Mouse (Mus musculus): Measurements from ENCODE around the gene Gja4. TPM values are rescaled to one million over a fixed set of nuclear protein-coding genes. Genes with fewer than 3 reads are reported as not detected.

Gene Gja4
- 0.19 TPM for polyA plus RNA-seq (2012; fragmentation: generic; extraction: Trizol)

DNA sequence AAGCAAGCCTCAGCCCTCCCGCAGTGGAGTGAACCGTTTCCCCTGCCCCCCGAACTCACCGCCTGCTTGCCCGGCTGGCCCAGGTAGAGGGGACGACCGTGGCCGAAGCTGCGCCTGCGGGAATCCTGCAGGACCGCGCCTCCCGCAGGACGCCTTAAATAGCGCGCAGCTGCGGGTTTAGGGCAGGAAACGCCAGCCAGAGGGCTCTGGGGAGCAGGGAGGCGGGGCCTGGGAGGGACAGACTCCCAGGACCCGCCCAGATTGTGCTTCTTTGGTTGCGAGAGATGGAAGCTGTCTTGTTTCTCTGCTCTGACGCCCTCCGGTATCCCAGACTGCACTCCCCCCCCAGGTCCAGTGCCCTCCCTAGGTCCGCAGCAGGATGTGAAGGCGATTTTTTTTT lies at the start of gene Gja4:
Gene Gja4, minus strand, starts transcription at position 179 of the 400 bp plus-strand sequence.
- H3K27me3 ChIP-seq (ENCODE audit: control insufficient read depth, insufficient read depth, insufficient read length): peaks cover 5% of the 10 kb centered on the region
- H3K4me2 ChIP-seq (ENCODE audit: low read depth): peak within 1 kb of the TSS; percentile 84
- H3K4me3 ChIP-seq: no peak within 1 kb of the TSS
- no peaks in the 10 kb centered on the region for H3K36me3 ChIP-seq (ENCODE audit: control insufficient read depth, insufficient read depth)
- no peak within 1 kb of the TSS for H3ac ChIP-seq (ENCODE audit: control insufficient read depth, insufficient read length)
- no peaks in the 10 kb centered on the region for H3K79me2 ChIP-seq (ENCODE audit: control insufficient read depth, insufficient read depth)
- TF ChIP-seq MYOG (IDR thresholded peaks at IDR 0.05; ENCODE audit: control insufficient read depth in 1 of 3, insufficient read depth in 1 of 3, insufficient read length in 2 of 3, low read depth in 2 of 3) (peak in 1 of 3 experiments; percentile 58), TCF12 (IDR thresholded peaks at IDR 0.05; ENCODE audit: insufficient read depth, poor library complexity, severe bottlenecking) (no peak), MYOD1 (IDR thresholded peaks at IDR 0.05; ENCODE audit: control insufficient read depth in 1 of 3, insufficient read length in 2 of 3, low read depth in 2 of 3) (peak in 1 of 3 experiments; percentile 24)

DNA sequence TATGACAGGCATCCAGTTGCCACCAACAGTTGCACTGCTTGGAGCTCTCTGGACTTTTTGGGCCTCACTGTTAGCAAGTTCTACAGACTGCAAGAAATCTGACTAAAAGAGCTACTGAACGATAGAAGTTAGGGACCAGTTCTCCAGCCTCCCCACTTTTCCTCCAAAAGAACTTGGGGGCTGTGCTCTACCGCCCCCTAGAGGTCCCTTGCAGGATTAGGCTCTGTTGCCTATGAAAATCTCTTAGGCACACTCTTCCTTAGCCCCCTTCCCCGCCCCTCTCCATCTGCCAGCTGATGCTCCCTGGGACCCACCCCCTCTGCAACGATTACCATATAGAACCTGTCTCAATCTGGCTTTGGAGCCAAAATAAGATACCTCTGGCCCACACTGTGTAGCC lies 49.5 kb upstream of the Gja4 start:
- no peak overlapping the region for H3K4me2 ChIP-seq (ENCODE audit: low read depth)
- TF ChIP-seq MYOD1 (IDR thresholded peaks at IDR 0.05; ENCODE audit: control insufficient read depth in 1 of 3, insufficient read length in 2 of 3, low read depth in 2 of 3) (no peak), REST (IDR thresholded peaks at IDR 0.05; ENCODE audit: insufficient read depth, insufficient read length) (no peak), E2F4 (IDR thresholded peaks at IDR 0.05; ENCODE audit: insufficient read depth) (no peak), MYOG (IDR thresholded peaks at IDR 0.05; ENCODE audit: control insufficient read depth in 1 of 3, insufficient read depth in 1 of 3, insufficient read length in 2 of 3, low read depth in 2 of 3) (no peak), MAX (IDR thresholded peaks at IDR 0.05; ENCODE audit: low read depth) (no peak)
- H3ac ChIP-seq (ENCODE audit: control insufficient read depth, insufficient read length): no peak overlapping the region
- H3K4me3 ChIP-seq: no peak overlapping the region
- H3K36me3 ChIP-seq (ENCODE audit: control insufficient read depth, insufficient read depth): no peaks in the 10 kb centered on the region
- no peaks in the 10 kb centered on the region for H3K27me3 ChIP-seq (ENCODE audit: control insufficient read depth, insufficient read depth, insufficient read length)
- H3K79me2 ChIP-seq (ENCODE audit: control insufficient read depth, insufficient read depth): no peaks in the 10 kb centered on the region

DNA sequence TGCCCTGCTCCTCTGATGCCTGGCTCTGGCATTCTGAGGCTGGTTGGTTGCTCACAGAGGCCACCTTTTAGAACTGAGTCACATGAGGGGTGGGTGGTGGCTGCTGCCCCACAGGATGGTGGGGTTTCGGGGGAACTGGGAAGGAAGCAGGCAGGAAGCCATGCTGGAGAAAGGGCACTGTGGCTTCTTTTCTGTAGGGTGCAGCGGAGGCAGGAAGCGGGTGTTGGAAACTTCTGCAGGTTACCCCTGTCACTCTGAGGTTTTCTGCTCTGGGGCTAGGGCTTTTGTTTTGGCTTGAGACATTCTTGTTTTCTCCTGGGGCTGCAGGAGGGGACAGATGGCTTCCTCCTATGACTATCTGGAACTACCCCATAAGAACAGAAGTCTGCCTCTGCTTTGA lies 48.7 kb upstream of the Gja4 start:
- H3K79me2 ChIP-seq (ENCODE audit: control insufficient read depth, insufficient read depth): no peaks in the 10 kb centered on the region
- no peak overlapping the region for H3K4me3 ChIP-seq
- no peak overlapping the region for H3ac ChIP-seq (ENCODE audit: control insufficient read depth, insufficient read length)
- no peak overlapping the region for H3K4me2 ChIP-seq (ENCODE audit: low read depth)
- no peaks in the 10 kb centered on the region for H3K27me3 ChIP-seq (ENCODE audit: control insufficient read depth, insufficient read depth, insufficient read length)
- H3K36me3 ChIP-seq (ENCODE audit: control insufficient read depth, insufficient read depth): no peaks in the 10 kb centered on the region
- TF ChIP-seq CEBPB (IDR thresholded peaks at IDR 0.05; ENCODE audit: insufficient read depth, poor library complexity, severe bottlenecking): no peak
- no peak for TF ChIP-seq REST (IDR thresholded peaks at IDR 0.05; ENCODE audit: insufficient read depth, insufficient read length)
- TF ChIP-seq SRF (IDR thresholded peaks at IDR 0.05; ENCODE audit: control insufficient read depth, insufficient read length, low read depth): no peak
- TF ChIP-seq MYOG (IDR thresholded peaks at IDR 0.05; ENCODE audit: control insufficient read depth in 1 of 3, insufficient read depth in 1 of 3, insufficient read length in 2 of 3, low read depth in 2 of 3): no peak
- no peak for TF ChIP-seq POLR2A (IDR thresholded peaks at IDR 0.05; ENCODE audit: insufficient read length, low read depth)
- no peak for TF ChIP-seq TCF3 (IDR thresholded peaks at IDR 0.05; ENCODE audit: insufficient read length, low read depth)
- no peak for TF ChIP-seq USF1 (IDR thresholded peaks at IDR 0.05; ENCODE audit: low read depth)
- no peak for TF ChIP-seq TCF12 (IDR thresholded peaks at IDR 0.05; ENCODE audit: insufficient read depth, poor library complexity, severe bottlenecking)
- no peak for TF ChIP-seq MAX (IDR thresholded peaks at IDR 0.05; ENCODE audit: low read depth)
- TF ChIP-seq POLR2AphosphoS2 (IDR thresholded peaks at IDR 0.05; ENCODE audit: insufficient read length, low read depth): no peak
- no peak for TF ChIP-seq E2F4 (IDR thresholded peaks at IDR 0.05; ENCODE audit: insufficient read depth)

DNA sequence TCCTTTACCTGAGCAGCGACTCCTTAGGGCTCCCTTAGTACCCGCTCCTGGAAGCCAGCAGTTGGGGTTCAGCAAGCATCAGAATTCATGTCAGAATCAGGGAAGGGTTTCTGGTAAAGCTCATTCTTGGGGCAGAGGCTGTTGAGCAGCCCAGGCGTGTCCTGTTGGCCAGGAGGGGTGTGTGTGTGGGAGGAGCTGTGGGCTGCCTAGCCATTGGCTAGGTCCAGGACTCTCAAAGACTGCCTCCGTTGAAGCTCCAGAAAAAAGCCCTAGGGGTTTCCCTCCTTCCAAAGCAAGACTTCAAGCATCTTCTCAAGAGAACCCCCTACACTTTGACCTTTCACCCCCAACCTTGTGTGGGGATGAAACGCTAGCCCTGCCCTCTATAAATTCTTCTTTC lies 44.2 kb upstream of the Gja4 start, which contains the start of gene Gjb5:
Gene Gjb5, minus strand, starts transcription at position 164 of the 400 bp plus-strand sequence.
- no peaks in the 10 kb centered on the region for H3K36me3 ChIP-seq (ENCODE audit: control insufficient read depth, insufficient read depth)
- no peak for TF ChIP-seq TCF3 (IDR thresholded peaks at IDR 0.05; ENCODE audit: insufficient read length, low read depth)
- TF ChIP-seq TCF12 (IDR thresholded peaks at IDR 0.05; ENCODE audit: insufficient read depth, poor library complexity, severe bottlenecking): no peak
- TF ChIP-seq MYOG (IDR thresholded peaks at IDR 0.05; ENCODE audit: control insufficient read depth in 1 of 3, insufficient read depth in 1 of 3, insufficient read length in 2 of 3, low read depth in 2 of 3): no peak
- TF ChIP-seq USF1 (IDR thresholded peaks at IDR 0.05; ENCODE audit: low read depth): no peak
- no peak for TF ChIP-seq CEBPB (IDR thresholded peaks at IDR 0.05; ENCODE audit: insufficient read depth, poor library complexity, severe bottlenecking)
- TF ChIP-seq SRF (IDR thresholded peaks at IDR 0.05; ENCODE audit: control insufficient read depth, insufficient read length, low read depth): no peak
- TF ChIP-seq REST (IDR thresholded peaks at IDR 0.05; ENCODE audit: insufficient read depth, insufficient read length): no peak
- H3ac ChIP-seq (ENCODE audit: control insufficient read depth, insufficient read length): no peak within 1 kb of the TSS
- no peak within 1 kb of the TSS for H3K4me3 ChIP-seq
- no peaks in the 10 kb centered on the region for H3K79me2 ChIP-seq (ENCODE audit: control insufficient read depth, insufficient read depth)
- no peak within 1 kb of the TSS for H3K4me2 ChIP-seq (ENCODE audit: low read depth)
- H3K27me3 ChIP-seq (ENCODE audit: control insufficient read depth, insufficient read depth, insufficient read length): no peaks in the 10 kb centered on the region

DNA sequence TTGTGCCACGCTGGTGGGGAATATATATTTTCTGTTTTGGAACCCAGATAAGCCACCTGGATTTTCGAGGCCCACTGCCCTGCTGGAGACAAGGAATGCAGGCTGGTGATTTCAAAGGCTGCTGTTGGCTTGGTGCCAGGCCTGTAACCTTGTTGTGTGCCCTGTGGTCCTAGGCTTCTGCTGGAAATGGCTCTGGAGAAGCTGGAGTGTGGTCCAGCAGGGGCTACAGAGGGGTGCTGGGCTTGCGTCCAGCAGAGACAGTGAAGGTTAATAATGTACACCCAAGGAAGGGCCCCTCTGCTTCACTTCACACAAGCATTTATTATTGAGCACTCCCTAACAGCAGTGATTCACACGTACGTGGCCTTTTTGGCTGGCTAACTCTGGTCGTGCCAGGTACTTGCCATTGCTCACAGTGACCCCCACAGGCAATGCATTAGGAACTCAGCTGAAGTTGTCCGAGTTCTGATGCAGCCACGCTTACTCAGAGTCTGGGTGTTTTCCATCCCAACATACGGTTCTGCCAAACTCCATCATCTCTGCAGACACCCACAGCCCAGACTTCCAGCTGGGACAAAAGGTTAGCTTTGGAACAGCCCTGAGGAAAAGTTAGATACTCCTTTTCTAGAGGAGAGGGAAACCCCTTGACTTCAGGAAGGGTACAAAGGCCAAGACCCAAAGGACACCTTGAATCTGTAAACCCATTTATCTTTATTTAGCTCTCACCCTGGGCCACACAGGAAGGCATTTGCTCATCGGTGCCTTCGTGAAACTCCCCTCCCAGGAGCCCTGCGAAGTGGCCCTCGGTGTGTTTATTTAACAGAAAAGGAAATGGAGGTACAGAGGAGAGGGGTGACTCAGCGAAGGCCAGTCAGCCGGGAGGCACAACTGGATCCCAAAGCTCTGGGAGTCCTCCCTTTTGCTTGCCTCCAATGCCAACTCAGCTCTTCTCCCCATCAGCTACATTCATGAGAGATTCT lies 41.0 kb upstream of the Gja4 start:
- TF ChIP-seq POLR2AphosphoS2 (IDR thresholded peaks at IDR 0.05; ENCODE audit: insufficient read length, low read depth) (no peak), CEBPB (IDR thresholded peaks at IDR 0.05; ENCODE audit: insufficient read depth, poor library complexity, severe bottlenecking) (no peak), TCF3 (IDR thresholded peaks at IDR 0.05; ENCODE audit: insufficient read length, low read depth) (no peak), POLR2A (IDR thresholded peaks at IDR 0.05; ENCODE audit: insufficient read length, low read depth) (no peak), SRF (IDR thresholded peaks at IDR 0.05; ENCODE audit: control insufficient read depth, insufficient read length, low read depth) (no peak), MYOG (IDR thresholded peaks at IDR 0.05; ENCODE audit: control insufficient read depth in 1 of 3, insufficient read depth in 1 of 3, insufficient read length in 2 of 3, low read depth in 2 of 3) (no peak), MAX (IDR thresholded peaks at IDR 0.05; ENCODE audit: low read depth) (no peak), REST (IDR thresholded peaks at IDR 0.05; ENCODE audit: insufficient read depth, insufficient read length) (no peak), MYOD1 (IDR thresholded peaks at IDR 0.05; ENCODE audit: control insufficient read depth in 1 of 3, insufficient read length in 2 of 3, low read depth in 2 of 3) (no peak), TCF12 (IDR thresholded peaks at IDR 0.05; ENCODE audit: insufficient read depth, poor library complexity, severe bottlenecking) (no peak), E2F4 (IDR thresholded peaks at IDR 0.05; ENCODE audit: insufficient read depth) (no peak), USF1 (IDR thresholded peaks at IDR 0.05; ENCODE audit: low read depth) (no peak)

More for the DNA sequence above, 41.0 kb upstream of the Gja4 start:
- H3K79me2 ChIP-seq (ENCODE audit: control insufficient read depth, insufficient read depth): no peaks in the 10 kb centered on the region
- H3K4me3 ChIP-seq: no peak overlapping the region
- no peak overlapping the region for H3ac ChIP-seq (ENCODE audit: control insufficient read depth, insufficient read length)
- H3K4me2 ChIP-seq (ENCODE audit: low read depth): peak overlapping the region; percentile 44
- H3K36me3 ChIP-seq (ENCODE audit: control insufficient read depth, insufficient read depth): no peaks in the 10 kb centered on the region
- H3K27me3 ChIP-seq (ENCODE audit: control insufficient read depth, insufficient read depth, insufficient read length): no peaks in the 10 kb centered on the region

Measured in myocyte (in vitro differentiated cells).